Mouse (Mus musculus): ENCODE data around the gene Eif4e1b.

GRCm38 (mm10) chr13:54821931-54822330 lies 38.1 kb downstream of the Eif4e1b start:
- TF ChIP-seq GATA1 (IDR thresholded peaks at IDR 0.05; ENCODE audit: borderline replicate concordance, low read length) (no peak), FLI1 (IDR thresholded peaks at IDR 0.05; ENCODE audit: low read length) (no peak)

Measured in megakaryocyte, embryonic 14.5 days (primary cell).